ENCODE assay signal across 22 mouse cellular contexts in genomic region chr14:61656469-61656868, GRCm38 (mm10). TPM values are rescaled to one million over a fixed set of nuclear protein-coding genes. Genes with fewer than 3 reads are reported as not detected.
A peak's percentile ranks its signal among the peaks of the same experiment; 100 is the strongest.
DNase-seq lines count a peak whose midpoint lies in the region; ATAC-seq and TF ChIP-seq lines count a peak whose summit lies in the region.
"Had no signal": no experiment of that assay in that cellular context is flagged by ENCODE, and none has a peak within 500 bp of the region (broad histone marks: within the 10 kb centered on the region; RNA-seq: fewer than 3 reads in every experiment).

No protein-coding gene starts in this region.

- 34% methylated on average over 2 of the region's 2 CpGs for WGBS in intestine, embryonic 15.5 days
- 22% methylated on average over 2 of the region's 2 CpGs for WGBS in intestine, postnatal 0 days
- 5% methylated on average over 2 of the region's 2 CpGs for WGBS in liver, embryonic 12.5 days (ENCODE audit: insufficient replicate concordance)
- WGBS in stomach, embryonic 15.5 days, result 38% methylated on average over 2 of the region's 2 CpGs
- 51% methylated on average over 2 of the region's 2 CpGs for WGBS in kidney, embryonic 16.5 days

- no peak overlapping the region for H3K4me3 ChIP-seq in intestine, embryonic 15.5 days (replicated peaks)
- H3K4me3 ChIP-seq in intestine, postnatal 0 days (ENCODE audit: low read depth, low read length), result no peak overlapping the region
- peak overlapping the region; percentile 32 for H3K4me3 ChIP-seq in liver, embryonic 12.5 days
- H3K4me3 ChIP-seq in stomach, embryonic 15.5 days (replicated peaks), result no peak overlapping the region
- no peak overlapping the region for H3K4me3 ChIP-seq in kidney, embryonic 16.5 days (ENCODE audit: low read length)
- H3K4me3 ChIP-seq: embryonic facial prominence, embryonic 10.5 days; gastrocnemius, adult 2 months; limb, embryonic 15.5 days; megakaryocyte, embryonic 14.5 days had no signal

- H3K36me3 ChIP-seq in intestine, embryonic 15.5 days, result no peaks in the 10 kb centered on the region
- peaks cover 3% of the 10 kb centered on the region; the same call in 1 of the 2 replicates for H3K36me3 ChIP-seq in intestine, postnatal 0 days (ENCODE audit: control insufficient read depth, insufficient read depth)
- 0 out of 2 replicates have a peak, but pooled peaks cover 6% of the 10 kb centered on the region for H3K36me3 ChIP-seq in liver, embryonic 12.5 days
- H3K36me3 ChIP-seq in stomach, embryonic 15.5 days, result no peaks in the 10 kb centered on the region
- no peaks in the 10 kb centered on the region for H3K36me3 ChIP-seq in kidney, embryonic 16.5 days (ENCODE audit: insufficient read depth, low read length)
- H3K36me3 ChIP-seq: embryonic facial prominence, embryonic 10.5 days; limb, embryonic 15.5 days had no signal

- no peaks in the 10 kb centered on the region for H3K9me3 ChIP-seq in intestine, embryonic 15.5 days
- no peaks in the 10 kb centered on the region for H3K9me3 ChIP-seq in intestine, postnatal 0 days (ENCODE audit: control insufficient read depth)
- no peaks in the 10 kb centered on the region for H3K9me3 ChIP-seq in liver, embryonic 12.5 days (replicated peaks)
- H3K9me3 ChIP-seq in stomach, embryonic 15.5 days, result no peaks in the 10 kb centered on the region
- no peaks in the 10 kb centered on the region for H3K9me3 ChIP-seq in kidney, embryonic 16.5 days (ENCODE audit: low read length)
- H3K9me3 ChIP-seq: embryonic facial prominence, embryonic 10.5 days; limb, embryonic 15.5 days; megakaryocyte, embryonic 14.5 days had no signal

- no peak overlapping the region for H3K4me2 ChIP-seq in intestine, embryonic 15.5 days (replicated peaks)
- no peak overlapping the region for H3K4me2 ChIP-seq in intestine, postnatal 0 days (replicated peaks; ENCODE audit: low read depth)
- H3K4me2 ChIP-seq in liver, embryonic 12.5 days, result peak overlapping the region; percentile 70
- H3K4me2 ChIP-seq in stomach, embryonic 15.5 days, result no peak overlapping the region
- no peak overlapping the region for H3K4me2 ChIP-seq in kidney, embryonic 16.5 days (replicated peaks; ENCODE audit: low read depth, low read length)
- H3K4me2 ChIP-seq: limb, embryonic 15.5 days had no signal

- TF ChIP-seq CTCF in intestine, postnatal 0 days (IDR thresholded peaks at IDR 0.05; ENCODE audit: low read depth), result no peak

- no peak overlapping the region for H3K27ac ChIP-seq in intestine, embryonic 15.5 days
- no peak overlapping the region for H3K27ac ChIP-seq in intestine, postnatal 0 days (ENCODE audit: low read depth, low read length)
- peak overlapping the region; percentile 92 for H3K27ac ChIP-seq in liver, embryonic 12.5 days
- no peak overlapping the region for H3K27ac ChIP-seq in stomach, embryonic 15.5 days
- no peak overlapping the region for H3K27ac ChIP-seq in kidney, embryonic 16.5 days (ENCODE audit: low read length)
- H3K27ac ChIP-seq: embryonic facial prominence, embryonic 10.5 days; gastrocnemius, adult 2 months; limb, embryonic 15.5 days had no signal

- H3K27me3 ChIP-seq in intestine, embryonic 15.5 days (replicated peaks), result no peaks in the 10 kb centered on the region
- no peaks in the 10 kb centered on the region for H3K27me3 ChIP-seq in intestine, postnatal 0 days (replicated peaks; ENCODE audit: control insufficient read depth, insufficient read depth, low read length)
- H3K27me3 ChIP-seq in liver, embryonic 12.5 days (replicated peaks), result no peaks in the 10 kb centered on the region
- H3K27me3 ChIP-seq in stomach, embryonic 15.5 days (replicated peaks), result no peaks in the 10 kb centered on the region
- no peaks in the 10 kb centered on the region for H3K27me3 ChIP-seq in kidney, embryonic 16.5 days (ENCODE audit: insufficient read depth, low read length)
- H3K27me3 ChIP-seq: CH12.LX; limb, embryonic 15.5 days; megakaryocyte, embryonic 14.5 days had no signal

- ATAC-seq in intestine, embryonic 15.5 days, result peak; percentile 82; the same call in 1 of the 2 replicates
- no peak for ATAC-seq in intestine, postnatal 0 days
- ATAC-seq in liver, embryonic 12.5 days, result peak; percentile 99
- ATAC-seq in stomach, embryonic 15.5 days (ENCODE audit: insufficient read depth, low FRiP score, low read depth), result peak; percentile 81; the same call in 1 of the 2 replicates
- no peak for ATAC-seq in kidney, embryonic 16.5 days (ENCODE audit: low FRiP score, low TSS enrichment)
- ATAC-seq: forebrain, postnatal 0 days; hindbrain, embryonic 16.5 days; midbrain, embryonic 16.5 days had no signal

- no peak overlapping the region for H3K9ac ChIP-seq in intestine, embryonic 15.5 days
- no peak overlapping the region for H3K9ac ChIP-seq in intestine, postnatal 0 days (ENCODE audit: low read depth, low read length)
- peak overlapping the region; percentile 57 for H3K9ac ChIP-seq in liver, embryonic 12.5 days
- H3K9ac ChIP-seq in stomach, embryonic 15.5 days, result no peak overlapping the region
- H3K9ac ChIP-seq in kidney, embryonic 16.5 days (replicated peaks; ENCODE audit: low read length), result no peak overlapping the region
- H3K9ac ChIP-seq: forebrain, postnatal 0 days; limb, embryonic 15.5 days had no signal

- H3K4me1 ChIP-seq in intestine, embryonic 15.5 days (replicated peaks), result no peaks in the 10 kb centered on the region
- H3K4me1 ChIP-seq in intestine, postnatal 0 days (replicated peaks; ENCODE audit: control insufficient read depth, insufficient read depth, low read length), result no peaks in the 10 kb centered on the region
- peaks cover 57% of the 10 kb centered on the region for H3K4me1 ChIP-seq in liver, embryonic 12.5 days
- no peaks in the 10 kb centered on the region for H3K4me1 ChIP-seq in stomach, embryonic 15.5 days
- no peaks in the 10 kb centered on the region for H3K4me1 ChIP-seq in kidney, embryonic 16.5 days (ENCODE audit: insufficient read depth, low read length)
- H3K4me1 ChIP-seq: embryonic facial prominence, embryonic 10.5 days; limb, embryonic 15.5 days had no signal

- DNase-seq in c-Kit-positive CD71-positive TER-119-negative erythroid progenitor cells, embryonic 14.5 days (ENCODE audit: low read depth), result peak; percentile 71
- DNase-seq in ovary, postnatal 14 days (ENCODE audit: low spot score), result no peak
- no peak for DNase-seq in heart, adult 18-20 months
- DNase-seq: cerebellum, adult 11 months; cerebellum, postnatal 14 days; forebrain, postnatal 0 days; gastrocnemius, adult 2 months; heart, postnatal 14 days; kidney, adult 8-10 months; kidney, postnatal 4 days; lung, postnatal 10 days had no signal

RNA-seq across cellular contexts. Expression of gene Kcnrg, which starts 49.2 kb away (rescaled TPM):
- 0.31 and 0.73 TPM in 2 replicates for polyA plus RNA-seq in intestine, embryonic 15.5 days (2015; fragmentation: Nextera tagmentation; extraction: Ambion mirVana)
- polyA plus RNA-seq in intestine, postnatal 0 days (2015; fragmentation: Nextera tagmentation; extraction: Ambion mirVana), result 0.25 and 0.27 TPM in 2 replicates
- polyA plus RNA-seq in liver, embryonic 12.5 days (2016; fragmentation: Nextera tagmentation; extraction: Ambion mirVana), result 0.41 and 0.42 TPM in 2 replicates
- polyA plus RNA-seq in stomach, embryonic 15.5 days (2015; fragmentation: Nextera tagmentation; extraction: Ambion mirVana), result 0.84 and 0.87 TPM in 2 replicates
- 0.37 and 0.51 TPM in 2 replicates for polyA plus RNA-seq in kidney, embryonic 16.5 days (2015; fragmentation: Nextera tagmentation; extraction: Ambion mirVana)
- under 1 TPM; 0.25 to 0.26 TPM for total RNA-seq in heart, adult 18-20 months (2021)
- total RNA-seq: gastrocnemius, adult 2 months had no signal

RNA-seq across cellular contexts. Expression of gene Trim13, which starts 58.4 kb away (rescaled TPM):
- polyA plus RNA-seq in intestine, embryonic 15.5 days (2015; fragmentation: Nextera tagmentation; extraction: Ambion mirVana), result 8.9 and 11.3 TPM in 2 replicates
- polyA plus RNA-seq in intestine, postnatal 0 days (2015; fragmentation: Nextera tagmentation; extraction: Ambion mirVana), result 7.9 and 8.6 TPM in 2 replicates
- 6.9 and 7.7 TPM in 2 replicates for polyA plus RNA-seq in liver, embryonic 12.5 days (2016; fragmentation: Nextera tagmentation; extraction: Ambion mirVana)
- polyA plus RNA-seq in stomach, embryonic 15.5 days (2015; fragmentation: Nextera tagmentation; extraction: Ambion mirVana), result 16.4 and 18.7 TPM in 2 replicates
- polyA plus RNA-seq in kidney, embryonic 16.5 days (2015; fragmentation: Nextera tagmentation; extraction: Ambion mirVana), result 16.1 and 16.4 TPM in 2 replicates
- 1 to 10 TPM; 7.0 to 7.3 TPM for total RNA-seq in heart, adult 18-20 months (2021)

Comparison
In these comparisons a context has a peak if more than half of its experiments do, and no peak if none do; other contexts are left out.
1. ATAC-seq: peak in intestine, embryonic 15.5 days (single experiment), liver, embryonic 12.5 days (single experiment) and stomach, embryonic 15.5 days (single experiment); none in intestine, postnatal 0 days (single experiment) and kidney, embryonic 16.5 days (single experiment).